Mouse (Mus musculus): Measurements from ENCODE around the gene Tmem222. TPM values are rescaled to one million over a fixed set of nuclear protein-coding genes. Genes with fewer than 3 reads are reported as not detected.

Gene Tmem222
- polyA plus RNA-seq, 2 experiments = 31.6 to 36.4 TPM

DNA sequence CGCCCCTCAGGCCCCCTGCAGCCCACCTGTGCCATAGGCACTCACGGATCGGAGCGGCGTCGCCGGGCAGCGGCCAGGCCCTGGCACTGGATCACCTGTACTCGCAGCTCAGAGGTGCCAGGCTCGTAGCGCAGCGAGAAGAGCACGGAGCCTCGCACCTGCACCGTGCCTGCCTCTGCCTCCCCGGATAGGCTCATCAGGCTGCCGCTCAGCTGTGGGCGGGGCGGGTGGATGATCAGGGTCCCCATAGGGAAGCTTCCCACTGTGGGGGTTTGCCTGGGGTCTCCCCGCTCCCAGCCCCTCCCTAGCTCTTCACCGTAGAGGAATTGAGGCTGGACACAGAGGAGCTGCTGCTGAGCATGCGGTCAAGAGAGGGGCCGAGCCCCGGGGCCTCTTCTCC is 20.8 kb downstream of the Tmem222 start:
- Histone ChIP-seq H3K36me3 (replicated peaks; ENCODE audit: control insufficient read depth, insufficient read depth, low read depth) (no peaks in the 10 kb centered on the region), H3K4me1 (replicated peaks; ENCODE audit: control insufficient read depth in 2 of 2, insufficient read depth in 2 of 2, low read length in 1 of 2) (no peaks in the 10 kb centered on the region), H3K27ac (no peak overlapping the region), H3K9me3 (ENCODE audit: control insufficient read depth, low read length) (no peaks in the 10 kb centered on the region), H3K4me3 (ENCODE audit: insufficient read depth in 1 of 2, low read depth in 2 of 2, low read length in 2 of 2) (no peak overlapping the region), H3K4me2 (ENCODE audit: low read depth) (no peak overlapping the region), H3K9ac (replicated peaks) (no peak overlapping the region), H3K27me3 (ENCODE audit: control insufficient read depth, insufficient read depth, low read length) (peaks cover 10% of the 10 kb centered on the region)
- DNase-seq (ENCODE audit: low read depth in 3 of 3, low spot score in 3 of 3) (no peak), ATAC-seq (ENCODE audit: insufficient read depth) (no peak)
- TF ChIP-seq EP300 (IDR thresholded peaks at IDR 0.05; ENCODE audit: low read depth) (no peak), CTCF (IDR thresholded peaks at IDR 0.05; ENCODE audit: low read depth) (no peak)
- WGBS (ENCODE audit: insufficient replicate concordance) = 27% methylated on average over 24 of the region's 24 CpGs

DNA sequence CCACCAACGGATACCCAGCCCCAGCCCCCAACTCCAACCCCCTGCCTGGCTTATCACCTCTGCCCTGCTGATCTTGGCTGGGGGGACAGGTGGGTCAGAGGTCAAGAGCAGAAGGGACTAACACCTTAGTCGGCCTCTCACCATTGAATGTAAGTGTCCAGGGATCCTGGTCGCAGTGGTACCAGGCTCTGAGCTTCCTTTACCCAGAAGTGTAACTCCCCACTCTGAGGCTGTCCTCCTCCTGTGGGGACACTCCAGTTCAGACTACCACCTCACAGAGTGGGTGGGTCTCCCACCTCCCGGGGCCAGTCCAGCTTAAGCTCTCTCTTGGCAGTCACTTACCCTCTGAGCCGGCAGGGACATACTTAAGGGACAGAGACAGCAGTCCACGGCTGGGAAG is 22.2 kb downstream of the Tmem222 start:
- TF ChIP-seq EP300 (IDR thresholded peaks at IDR 0.05; ENCODE audit: low read depth) = no peak
- no peak for TF ChIP-seq CTCF (IDR thresholded peaks at IDR 0.05; ENCODE audit: low read depth)
- no peak overlapping the region for H3K9ac ChIP-seq (replicated peaks)
- ATAC-seq (ENCODE audit: insufficient read depth) = no peak
- H3K27ac ChIP-seq = no peak overlapping the region
- 60% methylated on average over 6 of the region's 6 CpGs for WGBS (ENCODE audit: insufficient replicate concordance)
- no peaks in the 10 kb centered on the region for H3K9me3 ChIP-seq (ENCODE audit: control insufficient read depth, low read length)
- H3K36me3 ChIP-seq (replicated peaks; ENCODE audit: control insufficient read depth, insufficient read depth, low read depth) = no peaks in the 10 kb centered on the region
- no peak for DNase-seq (ENCODE audit: low read depth in 3 of 3, low spot score in 3 of 3)
- H3K4me2 ChIP-seq (ENCODE audit: low read depth) = no peak overlapping the region
- peaks cover 1% of the 10 kb centered on the region in 2 experiments; a peak in 1 of 4 replicates for H3K4me1 ChIP-seq (replicated peaks; ENCODE audit: control insufficient read depth in 2 of 2, insufficient read depth in 2 of 2, low read length in 1 of 2)
- peaks cover 20% of the 10 kb centered on the region for H3K27me3 ChIP-seq (ENCODE audit: control insufficient read depth, insufficient read depth, low read length)
- no peak overlapping the region for H3K4me3 ChIP-seq (ENCODE audit: insufficient read depth in 1 of 2, low read depth in 2 of 2, low read length in 2 of 2)

DNA sequence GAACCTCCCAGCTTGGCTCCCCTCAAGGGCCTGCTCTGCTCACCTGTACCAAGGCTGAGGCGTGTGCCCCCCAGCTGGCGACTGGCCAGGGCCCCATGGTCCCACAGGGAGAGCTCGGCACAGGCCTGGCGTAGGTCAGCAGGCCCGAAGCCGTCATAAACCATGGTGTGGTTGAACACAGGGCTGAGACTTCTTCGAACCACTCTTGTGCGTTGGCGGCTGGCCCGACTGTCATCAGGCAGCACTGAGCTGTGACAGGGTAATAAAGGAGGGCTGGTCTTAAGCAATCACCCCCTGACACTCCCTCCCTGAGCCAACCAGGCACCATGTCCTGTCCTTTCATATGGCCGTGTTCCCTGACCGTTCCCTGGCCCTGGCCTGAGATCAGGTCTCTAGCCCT is 24.2 kb downstream of the Tmem222 start:
- no peak overlapping the region for H3K9ac ChIP-seq (replicated peaks)
- TF ChIP-seq CTCF (IDR thresholded peaks at IDR 0.05; ENCODE audit: low read depth) (no peak), EP300 (IDR thresholded peaks at IDR 0.05; ENCODE audit: low read depth) (no peak)
- 76% methylated on average over 12 of the region's 12 CpGs for WGBS (ENCODE audit: insufficient replicate concordance)

DNA sequence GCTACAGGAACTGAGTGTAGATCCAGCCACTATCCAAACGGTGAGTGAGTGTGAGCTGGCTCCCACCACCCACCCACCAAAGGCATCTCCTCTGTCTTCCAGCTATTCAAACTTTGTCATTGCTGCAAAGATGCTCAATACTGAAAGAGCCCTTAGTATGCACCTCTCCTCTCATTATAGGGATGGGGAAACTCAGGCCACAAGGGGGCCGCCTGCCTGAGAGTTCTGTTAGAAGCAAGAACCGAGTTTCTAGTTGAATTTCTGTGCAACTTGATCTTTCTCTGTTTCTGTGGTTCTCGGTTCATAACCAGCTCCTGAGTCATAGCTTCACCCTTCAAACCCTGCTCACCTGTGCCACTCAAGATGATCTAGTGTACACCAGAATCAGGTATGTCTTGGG is 25.5 kb downstream of the Tmem222 start:
- H3K4me1 ChIP-seq (replicated peaks; ENCODE audit: control insufficient read depth in 2 of 2, insufficient read depth in 2 of 2, low read length in 1 of 2) = peaks cover 17 to 18% of the 10 kb centered on the region in 2 experiments
- TF ChIP-seq EP300 (IDR thresholded peaks at IDR 0.05; ENCODE audit: low read depth) (no peak), CTCF (IDR thresholded peaks at IDR 0.05; ENCODE audit: low read depth) (peak; percentile 24)
- H3K4me3 ChIP-seq (ENCODE audit: insufficient read depth in 1 of 2, low read depth in 2 of 2, low read length in 2 of 2) = no peak overlapping the region
- H3K9ac ChIP-seq (replicated peaks) = no peak overlapping the region
- H3K4me2 ChIP-seq (ENCODE audit: low read depth) = no peak overlapping the region
- no peaks in the 10 kb centered on the region for H3K9me3 ChIP-seq (ENCODE audit: control insufficient read depth, low read length)
- DNase-seq (ENCODE audit: low read depth in 3 of 3, low spot score in 3 of 3) (no peak), ATAC-seq (ENCODE audit: insufficient read depth) (no peak)
- peaks cover 20% of the 10 kb centered on the region for H3K27me3 ChIP-seq (ENCODE audit: control insufficient read depth, insufficient read depth, low read length)
- H3K27ac ChIP-seq = no peak overlapping the region
- WGBS (ENCODE audit: insufficient replicate concordance) = 58% methylated on average over 4 of the region's 4 CpGs
- no peaks in the 10 kb centered on the region for H3K36me3 ChIP-seq (replicated peaks; ENCODE audit: control insufficient read depth, insufficient read depth, low read depth)

More for the DNA sequence above, 24.2 kb downstream of the Tmem222 start:
- H3K4me1 ChIP-seq (replicated peaks; ENCODE audit: control insufficient read depth in 2 of 2, insufficient read depth in 2 of 2, low read length in 1 of 2) = peaks cover 4 to 5% of the 10 kb centered on the region in 2 experiments
- ATAC-seq (ENCODE audit: insufficient read depth) (no peak), DNase-seq (ENCODE audit: low read depth in 3 of 3, low spot score in 3 of 3) (no peak)
- no peaks in the 10 kb centered on the region for H3K9me3 ChIP-seq (ENCODE audit: control insufficient read depth, low read length)
- H3K4me2 ChIP-seq (ENCODE audit: low read depth) = no peak overlapping the region
- no peak overlapping the region for H3K4me3 ChIP-seq (ENCODE audit: insufficient read depth in 1 of 2, low read depth in 2 of 2, low read length in 2 of 2)
- peaks cover 20% of the 10 kb centered on the region for H3K27me3 ChIP-seq (ENCODE audit: control insufficient read depth, insufficient read depth, low read length)
- no peak overlapping the region for H3K27ac ChIP-seq
- no peaks in the 10 kb centered on the region for H3K36me3 ChIP-seq (replicated peaks; ENCODE audit: control insufficient read depth, insufficient read depth, low read depth)

DNA sequence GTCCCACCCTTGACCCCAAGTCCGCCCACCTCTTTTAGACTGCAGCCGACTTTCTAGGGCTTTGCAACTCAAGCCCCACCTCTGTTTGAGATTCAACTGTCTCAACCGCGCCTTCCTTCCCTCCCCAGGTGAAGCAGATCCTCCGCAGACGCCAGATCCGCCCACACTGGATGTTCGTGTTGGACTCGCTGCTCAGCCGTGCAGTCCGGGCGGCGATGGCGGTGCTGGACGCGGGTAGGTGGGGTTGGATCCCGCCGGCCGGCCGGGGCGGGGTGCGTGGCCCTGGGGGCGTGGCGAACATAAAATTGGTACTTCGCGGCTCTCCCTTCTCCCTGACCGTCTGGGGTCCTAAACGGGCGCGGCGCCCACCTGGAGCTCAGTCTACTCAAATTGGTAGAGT is 26.4 kb downstream of the Tmem222 start:
- Histone ChIP-seq H3K9ac (replicated peaks) (no peak overlapping the region), H3K4me2 (ENCODE audit: low read depth) (peak overlapping the region; percentile 51), H3K27me3 (ENCODE audit: control insufficient read depth, insufficient read depth, low read length) (peaks cover 11% of the 10 kb centered on the region), H3K9me3 (ENCODE audit: control insufficient read depth, low read length) (no peaks in the 10 kb centered on the region), H3K4me3 (ENCODE audit: insufficient read depth in 1 of 2, low read depth in 2 of 2, low read length in 2 of 2) (peak overlapping the region in 1 of 2 experiments; percentile 18; a peak in 1 of 4 replicates), H3K27ac (no peak overlapping the region), H3K36me3 (replicated peaks; ENCODE audit: control insufficient read depth, insufficient read depth, low read depth) (no peaks in the 10 kb centered on the region), H3K4me1 (replicated peaks; ENCODE audit: control insufficient read depth in 2 of 2, insufficient read depth in 2 of 2, low read length in 1 of 2) (peaks cover 19 to 26% of the 10 kb centered on the region in 2 experiments)
- no peak for TF ChIP-seq EP300 (IDR thresholded peaks at IDR 0.05; ENCODE audit: low read depth)
- TF ChIP-seq CTCF (IDR thresholded peaks at IDR 0.05; ENCODE audit: low read depth) = no peak
- no peak for DNase-seq (ENCODE audit: low read depth in 3 of 3, low spot score in 3 of 3)
- no peak for ATAC-seq (ENCODE audit: insufficient read depth)
- 37% methylated on average over 31 of the region's 31 CpGs for WGBS (ENCODE audit: insufficient replicate concordance)
